Mouse (Mus musculus) stomach, embryonic 14.5 days (tissue): ENCODE results near the gene Uso1. TPM values are rescaled to one million over a fixed set of nuclear protein-coding genes. Genes with fewer than 3 reads are reported as not detected.
A peak's percentile ranks its signal among the peaks of the same experiment; 100 is the strongest.

ENCODE experiments used
- ATAC-seq: fragments of 200-750 bp; cut with Nextera tagmentation; 2 replicates; pipeline ENCODE4 v1.8.0; 2017; ENCODE audit warnings: low read depth, moderate TSS enrichment; ENCODE audit not compliant: insufficient number of reproducible peaks, insufficient read depth, low FRiP score
- H3K27ac ChIP-seq: fragments of 300-500 bp; sonication (generic); 2 replicates; pipeline ENCODE4 v1.5.1; 2014; ENCODE audit warnings: mild to moderate bottlenecking, low read length, moderate library complexity, mixed read lengths
- H3K27me3 ChIP-seq: fragments of 300-500 bp; sonication (generic); 2 replicates; pipeline ENCODE4 v1.6.1; 2014; ENCODE audit warnings: low read length, control low read depth, mixed read lengths; ENCODE audit not compliant: control insufficient read depth, insufficient read depth
- H3K36me3 ChIP-seq: fragments of 300-500 bp; sonication (generic); 2 replicates; pipeline ENCODE4 v1.6.1; 2014; ENCODE audit warnings: mild to moderate bottlenecking, control low read depth, low read length, moderate library complexity, mixed read lengths; ENCODE audit not compliant: control insufficient read depth, insufficient read depth
- H3K4me1 ChIP-seq: fragments of 300-500 bp; sonication (generic); 2 replicates; pipeline ENCODE4 v1.6.1; 2014; ENCODE audit warnings: low read length, control low read depth, mixed read lengths; ENCODE audit not compliant: control insufficient read depth, insufficient read depth
- H3K4me2 ChIP-seq: fragments of 300-500 bp; sonication (generic); replicated peaks from 2 replicates; pipeline ENCODE4 v1.6.1; 2014; ENCODE audit warnings: low read depth, low read length, control low read depth
- H3K4me3 ChIP-seq: fragments of 300-500 bp; sonication (generic); 2 replicates; pipeline ENCODE4 v1.5.1; 2014; ENCODE audit warnings: low read depth, low read length, control low read depth
- H3K9ac ChIP-seq: fragments of 300-500 bp; sonication (generic); replicated peaks from 2 replicates; pipeline ENCODE4 v1.6.1; 2014; ENCODE audit warnings: low read depth, mild to moderate bottlenecking, control low read depth, low read length, moderate library complexity, mixed read lengths
- H3K9me3 ChIP-seq: fragments of 300-500 bp; sonication (generic); 2 replicates; pipeline ENCODE4 v1.6.1; 2016; ENCODE audit warnings: low read depth, low read length, control low read depth; ENCODE audit not compliant: control insufficient read depth
- WGBS: fragments of 180-500 bp; shearing (Covaris S2); extraction: QIAGEN DNeasy Blood & Tissue Kit; methylation state at CpG from one replicate; pipeline ENCODE4 v1.1.7; 2014; 5-methylcytosine and 5-hydroxymethylcytosine counted together
- polyA plus RNA-seq: library from polyadenylated mRNA; unstranded; fragments of >200 nt; fragmentation: Nextera tagmentation; extraction: Ambion mirVana; gene quantifications from 2 replicates; pipeline ENCODE4 v1.2.1, GENCODE M21; 2014

Uso1 gene
- 34.7 and 35.8 TPM in 2 replicates for polyA plus RNA-seq

- H3K9ac ChIP-seq, result peak within 1 kb of the TSS; percentile 76
- peak within 1 kb of the TSS; percentile 1; the same call in 1 of the 2 replicates for H3K27ac ChIP-seq
- H3K9me3 ChIP-seq, result no peaks in the 10 kb centered on the region
- no peaks in the 10 kb centered on the region for H3K27me3 ChIP-seq
- WGBS, result 1% methylated on average over 50 of the region's 59 CpGs
- peak within 1 kb of the TSS; percentile 80 for H3K4me2 ChIP-seq
- ATAC-seq, result peak; percentile 97
- H3K4me3 ChIP-seq, result peak within 1 kb of the TSS; percentile 75
- no peaks in the 10 kb centered on the region for H3K36me3 ChIP-seq
- H3K4me1 ChIP-seq, result peaks cover 21% of the 10 kb centered on the region; the same call in 1 of the 2 replicates
Observed at GRCm38 (mm10) chr5:92137239-92138046, at the start of gene Uso1. Uso1 (plus strand) TSS chr5:92137938.

- 59% methylated on average over 15 of the region's 15 CpGs for WGBS
- ATAC-seq, result no peak
- Histone ChIP-seq H3K4me1 (no peaks in the 10 kb centered on the region), H3K9ac (no peak overlapping the region), H3K9me3 (no peaks in the 10 kb centered on the region), H3K4me3 (no peak overlapping the region), H3K4me2 (no peak overlapping the region), H3K27me3 (no peaks in the 10 kb centered on the region), H3K36me3 (no peaks in the 10 kb centered on the region), H3K27ac (no peak overlapping the region)
Observed at GRCm38 (mm10) chr5:92093263-92094061, 44.3 kb upstream of the Uso1 start.

- Histone ChIP-seq H3K9ac (no peak overlapping the region), H3K4me2 (no peak overlapping the region), H3K4me1 (no peaks in the 10 kb centered on the region), H3K27me3 (no peaks in the 10 kb centered on the region), H3K9me3 (no peaks in the 10 kb centered on the region), H3K27ac (no peak overlapping the region), H3K4me3 (no peak overlapping the region), H3K36me3 (no peaks in the 10 kb centered on the region)
- ATAC-seq, result no peak
- WGBS, result 75% methylated on average over 3 of the region's 3 CpGs
Observed at GRCm38 (mm10) chr5:92094062-92094415, 43.7 kb upstream of the Uso1 start.

- WGBS, result 93% methylated on average over 6 of the region's 6 CpGs
- H3K4me3 ChIP-seq, result no peak overlapping the region
- H3K9me3 ChIP-seq, result no peaks in the 10 kb centered on the region
- no peak overlapping the region for H3K27ac ChIP-seq
- H3K36me3 ChIP-seq, result no peaks in the 10 kb centered on the region
- no peaks in the 10 kb centered on the region for H3K4me1 ChIP-seq
- no peak overlapping the region for H3K9ac ChIP-seq
- H3K27me3 ChIP-seq, result no peaks in the 10 kb centered on the region
- no peak overlapping the region for H3K4me2 ChIP-seq
- ATAC-seq, result no peak
Observed at GRCm38 (mm10) chr5:92096786-92097185, 41.0 kb upstream of the Uso1 start.

GRCm38 (mm10) chr5:92097779-92098178, 40.0 kb upstream of the Uso1 start:
- no peak overlapping the region for H3K27ac ChIP-seq
- H3K36me3 ChIP-seq, result no peaks in the 10 kb centered on the region
- no peaks in the 10 kb centered on the region for H3K9me3 ChIP-seq
- no peak overlapping the region for H3K4me3 ChIP-seq
- no peaks in the 10 kb centered on the region for H3K4me1 ChIP-seq
- WGBS, result 88% methylated on average over 4 of the region's 4 CpGs
- ATAC-seq, result no peak
- H3K4me2 ChIP-seq, result no peak overlapping the region
- H3K9ac ChIP-seq, result no peak overlapping the region
- H3K27me3 ChIP-seq, result no peaks in the 10 kb centered on the region

DNA sequence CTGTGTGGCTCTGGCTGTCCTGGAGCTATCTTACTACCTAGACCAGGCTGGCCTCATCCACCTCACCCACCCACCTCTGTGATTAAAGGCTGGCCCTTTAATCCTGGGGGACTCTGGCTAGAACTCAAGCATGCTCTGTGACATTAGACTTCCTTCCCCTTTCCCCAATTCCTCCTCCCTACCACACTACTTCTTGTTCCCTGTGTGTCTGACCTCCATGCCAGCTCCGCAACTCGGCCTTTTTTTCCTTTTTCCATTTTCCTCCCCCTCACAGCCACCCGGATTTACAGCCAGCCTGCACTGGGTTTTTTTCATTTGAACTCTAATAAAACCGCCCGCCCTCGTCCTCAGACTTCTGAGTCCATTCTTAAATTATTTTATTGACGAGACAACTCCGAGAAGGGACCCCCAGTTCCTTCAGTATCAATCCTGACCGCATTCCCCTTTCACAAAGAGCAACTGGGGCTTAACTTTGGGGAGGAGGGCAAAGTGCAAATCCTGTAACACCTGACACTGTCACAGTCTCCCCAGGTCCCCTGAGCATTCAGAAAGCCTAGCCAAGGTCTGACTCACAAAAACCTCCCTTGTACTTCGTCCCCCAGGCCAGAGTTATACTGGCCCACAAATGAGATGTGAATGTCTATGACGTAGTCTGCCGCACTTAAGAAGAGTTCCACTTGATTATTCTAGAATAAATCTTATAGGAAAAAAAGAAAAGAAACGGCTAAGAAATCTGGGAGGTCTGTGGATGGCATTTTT, 39.2 kb upstream of the Uso1 start:
- Histone ChIP-seq H3K9ac (no peak overlapping the region), H3K27me3 (no peaks in the 10 kb centered on the region), H3K36me3 (no peaks in the 10 kb centered on the region), H3K27ac (no peak overlapping the region), H3K4me1 (no peaks in the 10 kb centered on the region), H3K9me3 (no peaks in the 10 kb centered on the region), H3K4me2 (no peak overlapping the region), H3K4me3 (no peak overlapping the region)
- ATAC-seq, result no peak
- WGBS, result 71% methylated on average over 13 of the region's 13 CpGs

GRCm38 (mm10) chr5:92101601-92102000, 36.1 kb upstream of the Uso1 start:
- Histone ChIP-seq H3K4me3 (no peak overlapping the region), H3K27me3 (no peaks in the 10 kb centered on the region), H3K27ac (no peak overlapping the region), H3K9me3 (no peaks in the 10 kb centered on the region), H3K36me3 (no peaks in the 10 kb centered on the region), H3K4me2 (no peak overlapping the region), H3K4me1 (no peaks in the 10 kb centered on the region), H3K9ac (no peak overlapping the region)
- no peak for ATAC-seq
- WGBS, result 88% methylated on average over 8 of the region's 8 CpGs

GRCm38 (mm10) chr5:92103062-92103461, 34.7 kb upstream of the Uso1 start:
- no peaks in the 10 kb centered on the region for H3K36me3 ChIP-seq
- H3K4me2 ChIP-seq, result no peak overlapping the region
- 40% methylated on average over 6 of the region's 6 CpGs for WGBS
- H3K27ac ChIP-seq, result no peak overlapping the region
- H3K9ac ChIP-seq, result no peak overlapping the region
- ATAC-seq, result no peak
- no peak overlapping the region for H3K4me3 ChIP-seq
- H3K27me3 ChIP-seq, result no peaks in the 10 kb centered on the region
- H3K9me3 ChIP-seq, result no peaks in the 10 kb centered on the region
- H3K4me1 ChIP-seq, result no peaks in the 10 kb centered on the region
